Mouse (Mus musculus) C2C12 (cell line): ENCODE measurements at regions not wholly inside any gene's neighbourhood (a gene's known extent, or its start where the extent isn't known, plus 50 kb on each side); places are given as distances from the start of the nearest gene placed in this dataset.

ENCODE experiments used
- CEBPB ChIP-seq: IDR thresholded peaks from one replicate; pipeline ENCODE4 v1.6.1; 2011; ENCODE audit warnings: low read depth, mild to moderate bottlenecking, control low read depth, moderate library complexity
- CTCF ChIP-seq: IDR thresholded peaks from one replicate; pipeline ENCODE4 v1.5.1; 2011; ENCODE audit not compliant: control insufficient read depth, insufficient read depth, insufficient read length
- MAX ChIP-seq: IDR thresholded peaks from one replicate; pipeline ENCODE4 v1.6.1; 2011; ENCODE audit warnings: mild to moderate bottlenecking, control low read depth
- USF1 ChIP-seq: IDR thresholded peaks from one replicate; pipeline ENCODE4 v1.6.1; 2011; ENCODE audit warnings: low read depth, mild to moderate bottlenecking, control low read depth, moderate library complexity

- TF ChIP-seq CTCF (no peak), USF1 (no peak), CEBPB (no peak), MAX (no peak)
These were observed 181.1 kb upstream of the Pmfbp1 start for GRCm38 (mm10) chr8:109312731-109313130.
